Mouse (Mus musculus): Measurements from ENCODE around the gene Ctf1. TPM values are rescaled to one million over a fixed set of nuclear protein-coding genes. Genes with fewer than 3 reads are reported as not detected.
A peak's percentile ranks its signal among the peaks of the same experiment; 100 is the strongest.

The Ctf1 gene
- polyA plus RNA-seq (2015; fragmentation: Nextera tagmentation; extraction: Ambion mirVana), result 11.4 and 11.8 TPM in 2 replicates

DNA sequence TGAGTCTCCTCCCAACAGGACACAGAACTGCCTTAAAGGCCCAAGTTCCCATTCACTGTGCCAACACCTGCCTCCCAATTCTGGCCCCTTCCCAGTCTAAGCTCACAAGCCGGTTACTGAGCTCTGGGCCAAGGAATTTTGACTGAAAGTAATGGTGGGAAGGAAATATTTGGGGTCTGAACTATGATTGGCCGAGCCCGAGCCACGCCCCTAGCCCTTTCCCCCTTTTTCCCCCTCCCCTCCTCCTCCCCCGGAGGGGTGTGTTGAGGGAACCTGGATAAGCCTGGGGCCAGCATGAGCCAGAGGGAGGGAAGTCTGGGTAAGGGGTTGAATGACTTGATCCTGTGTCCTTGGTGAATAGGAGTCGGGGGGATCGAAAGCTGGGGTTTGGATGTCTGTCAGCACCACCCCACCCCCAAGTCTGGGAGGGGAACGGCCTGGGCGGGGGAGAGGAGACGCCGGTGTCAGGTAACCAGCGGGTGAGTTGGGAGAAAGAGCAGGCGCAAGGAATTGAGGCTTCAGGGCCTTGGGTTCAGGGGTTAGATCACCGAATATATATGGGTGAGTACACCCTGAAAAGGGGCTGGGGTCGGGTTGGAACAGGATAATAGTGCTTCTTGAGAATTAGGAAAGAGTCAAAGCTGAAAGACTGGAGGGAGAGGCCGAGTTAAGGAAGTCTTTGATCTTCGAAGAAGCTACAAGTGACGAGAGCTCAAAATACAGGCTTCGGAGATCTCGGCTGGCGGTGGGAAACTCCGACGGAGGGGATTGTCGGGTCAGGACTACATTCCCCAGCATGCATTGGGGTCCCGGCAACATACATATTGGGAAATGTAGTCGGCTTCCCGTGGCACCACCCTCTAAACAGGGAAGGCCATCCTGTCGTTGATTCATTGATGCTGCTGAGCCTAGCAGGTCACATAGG is at the start of gene Ctf1:
Ctf1 (plus strand) TSS at position 276 of the 925 bp plus-strand sequence.
- peak; percentile 46 for ATAC-seq (ENCODE audit: low read depth)
- H3K4me1 ChIP-seq (replicated peaks; ENCODE audit: control insufficient read depth, insufficient read depth, low read length), result peaks cover 33% of the 10 kb centered on the region
- 2% methylated on average over 27 of the region's 28 CpGs for WGBS

DNA sequence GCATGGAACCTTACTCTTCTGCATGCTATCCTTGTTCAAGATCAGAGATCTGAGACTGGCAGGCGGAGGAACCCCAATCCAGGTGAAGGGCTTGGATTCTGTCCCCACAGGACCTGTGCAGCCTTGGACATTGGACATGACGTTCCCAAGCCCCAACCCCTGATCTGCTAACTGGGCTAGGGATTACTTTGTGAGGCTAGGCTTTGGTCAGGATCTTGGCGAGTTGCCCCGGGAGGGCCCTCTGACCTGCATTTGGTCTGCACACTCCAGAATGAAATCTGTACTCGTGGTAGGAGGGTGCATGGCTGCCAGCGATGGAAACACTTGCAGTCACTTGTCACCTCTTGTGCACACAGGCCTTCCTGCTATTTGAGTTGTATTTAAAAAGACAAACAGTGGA is 49.6 kb upstream of the Ctf1 start:
- 70% methylated on average over 6 of the region's 6 CpGs for WGBS
- no peaks in the 10 kb centered on the region for H3K27me3 ChIP-seq (ENCODE audit: control insufficient read depth, insufficient read depth, low read depth, low read length)
- no peaks in the 10 kb centered on the region for H3K4me1 ChIP-seq (replicated peaks; ENCODE audit: control insufficient read depth, insufficient read depth, low read length)
- H3K4me2 ChIP-seq (ENCODE audit: low read depth, low read length), result no peak overlapping the region
- no peak overlapping the region for H3K27ac ChIP-seq (ENCODE audit: low read length)
- no peaks in the 10 kb centered on the region for H3K9me3 ChIP-seq (ENCODE audit: control insufficient read depth, low read length)
- H3K36me3 ChIP-seq (ENCODE audit: control insufficient read depth, insufficient read depth, low read length), result no peaks in the 10 kb centered on the region
- no peak for ATAC-seq (ENCODE audit: low read depth)
- H3K4me3 ChIP-seq (ENCODE audit: low read length), result no peak overlapping the region
- no peak overlapping the region for H3K9ac ChIP-seq (ENCODE audit: low read length)

More for the DNA sequence above, at the start of gene Ctf1:
- H3K4me3 ChIP-seq (ENCODE audit: low read length), result peak within 1 kb of the TSS; percentile 49
- no peaks in the 10 kb centered on the region for H3K27me3 ChIP-seq (ENCODE audit: control insufficient read depth, insufficient read depth, low read depth, low read length)
- H3K4me2 ChIP-seq (ENCODE audit: low read depth, low read length), result peak within 1 kb of the TSS; percentile 63
- H3K9me3 ChIP-seq (ENCODE audit: control insufficient read depth, low read length), result no peaks in the 10 kb centered on the region
- peak within 1 kb of the TSS; percentile 93 for H3K27ac ChIP-seq (ENCODE audit: low read length)
- peak within 1 kb of the TSS; percentile 63 for H3K9ac ChIP-seq (ENCODE audit: low read length)
- no peaks in the 10 kb centered on the region for H3K36me3 ChIP-seq (ENCODE audit: control insufficient read depth, insufficient read depth, low read length)

DNA sequence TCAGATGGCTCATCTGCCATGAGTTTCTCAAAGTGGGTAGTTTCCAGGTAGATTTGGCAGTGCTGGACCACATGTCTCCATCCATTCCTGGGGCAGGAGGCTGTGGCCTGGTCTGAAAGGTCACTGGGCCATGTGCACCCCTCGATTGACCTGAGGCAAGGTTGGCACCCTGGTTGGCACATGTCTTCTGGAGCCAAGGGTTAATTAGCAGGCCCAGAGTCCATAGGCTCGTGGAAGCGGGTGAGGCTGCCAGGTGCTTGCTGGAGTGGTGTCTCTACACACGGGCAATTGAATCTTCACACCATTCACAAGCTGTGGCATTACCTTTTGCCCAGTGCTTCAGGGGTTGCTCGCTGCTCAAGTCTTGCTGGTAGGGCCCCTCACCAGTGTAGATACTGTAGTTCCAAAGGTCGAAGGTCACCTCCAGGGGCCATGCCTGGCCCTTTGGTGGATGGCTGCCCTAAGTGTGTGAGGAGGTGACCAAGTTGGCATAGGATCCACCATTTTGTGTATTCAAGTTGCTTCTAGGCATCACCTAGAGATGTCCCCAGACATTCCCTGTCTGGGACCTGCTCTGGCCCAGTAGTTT is 46.4 kb upstream of the Ctf1 start:
- ATAC-seq (ENCODE audit: low read depth), result no peak
- Histone ChIP-seq H3K27ac (ENCODE audit: low read length) (no peak overlapping the region), H3K27me3 (ENCODE audit: control insufficient read depth, insufficient read depth, low read depth, low read length) (no peaks in the 10 kb centered on the region), H3K9me3 (ENCODE audit: control insufficient read depth, low read length) (no peaks in the 10 kb centered on the region), H3K4me3 (ENCODE audit: low read length) (no peak overlapping the region), H3K4me1 (replicated peaks; ENCODE audit: control insufficient read depth, insufficient read depth, low read length) (no peaks in the 10 kb centered on the region), H3K36me3 (ENCODE audit: control insufficient read depth, insufficient read depth, low read length) (no peaks in the 10 kb centered on the region), H3K4me2 (ENCODE audit: low read depth, low read length) (no peak overlapping the region), H3K9ac (ENCODE audit: low read length) (no peak overlapping the region)
- 90% methylated on average over 6 of the region's 6 CpGs for WGBS

GRCm38 (mm10) chr7:127666679-127667078 is 45.9 kb upstream of the Ctf1 start:
- WGBS, result 88% methylated on average over 13 of the region's 13 CpGs

DNA sequence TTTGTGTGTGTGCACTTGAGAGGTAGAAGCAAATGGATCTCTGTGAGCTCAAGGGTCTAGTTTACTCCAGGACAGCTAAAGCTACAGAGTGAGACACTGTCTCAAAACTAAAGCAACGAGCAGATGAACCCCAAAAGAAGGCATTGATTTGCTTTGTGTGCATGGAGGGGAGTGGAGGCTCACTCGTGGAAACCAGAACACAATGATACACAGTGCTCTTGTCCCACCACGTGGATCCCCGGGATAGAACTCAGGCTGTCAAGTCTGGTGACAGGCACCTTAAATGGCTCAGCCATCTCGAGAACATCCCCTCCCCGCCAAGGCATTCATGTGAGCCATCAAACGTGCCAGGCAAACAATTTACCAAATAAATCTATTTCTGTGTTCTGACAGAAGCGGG is 45.4 kb upstream of the Ctf1 start:
- 68% methylated on average over 8 of the region's 8 CpGs for WGBS
- Histone ChIP-seq H3K4me3 (ENCODE audit: low read length) (no peak overlapping the region), H3K27me3 (ENCODE audit: control insufficient read depth, insufficient read depth, low read depth, low read length) (no peaks in the 10 kb centered on the region), H3K36me3 (ENCODE audit: control insufficient read depth, insufficient read depth, low read length) (no peaks in the 10 kb centered on the region), H3K4me2 (ENCODE audit: low read depth, low read length) (no peak overlapping the region), H3K9me3 (ENCODE audit: control insufficient read depth, low read length) (no peaks in the 10 kb centered on the region), H3K4me1 (replicated peaks; ENCODE audit: control insufficient read depth, insufficient read depth, low read length) (no peaks in the 10 kb centered on the region), H3K9ac (ENCODE audit: low read length) (no peak overlapping the region), H3K27ac (ENCODE audit: low read length) (no peak overlapping the region)
- no peak for ATAC-seq (ENCODE audit: low read depth)

More at GRCm38 (mm10) chr7:127666679-127667078, 45.9 kb upstream of the Ctf1 start:
- H3K27me3 ChIP-seq (ENCODE audit: control insufficient read depth, insufficient read depth, low read depth, low read length), result no peaks in the 10 kb centered on the region
- no peaks in the 10 kb centered on the region for H3K9me3 ChIP-seq (ENCODE audit: control insufficient read depth, low read length)
- no peak overlapping the region for H3K4me3 ChIP-seq (ENCODE audit: low read length)
- H3K27ac ChIP-seq (ENCODE audit: low read length), result no peak overlapping the region
- no peaks in the 10 kb centered on the region for H3K4me1 ChIP-seq (replicated peaks; ENCODE audit: control insufficient read depth, insufficient read depth, low read length)
- no peak overlapping the region for H3K4me2 ChIP-seq (ENCODE audit: low read depth, low read length)
- H3K9ac ChIP-seq (ENCODE audit: low read length), result no peak overlapping the region
- no peak for ATAC-seq (ENCODE audit: low read depth)
- H3K36me3 ChIP-seq (ENCODE audit: control insufficient read depth, insufficient read depth, low read length), result no peaks in the 10 kb centered on the region

DNA sequence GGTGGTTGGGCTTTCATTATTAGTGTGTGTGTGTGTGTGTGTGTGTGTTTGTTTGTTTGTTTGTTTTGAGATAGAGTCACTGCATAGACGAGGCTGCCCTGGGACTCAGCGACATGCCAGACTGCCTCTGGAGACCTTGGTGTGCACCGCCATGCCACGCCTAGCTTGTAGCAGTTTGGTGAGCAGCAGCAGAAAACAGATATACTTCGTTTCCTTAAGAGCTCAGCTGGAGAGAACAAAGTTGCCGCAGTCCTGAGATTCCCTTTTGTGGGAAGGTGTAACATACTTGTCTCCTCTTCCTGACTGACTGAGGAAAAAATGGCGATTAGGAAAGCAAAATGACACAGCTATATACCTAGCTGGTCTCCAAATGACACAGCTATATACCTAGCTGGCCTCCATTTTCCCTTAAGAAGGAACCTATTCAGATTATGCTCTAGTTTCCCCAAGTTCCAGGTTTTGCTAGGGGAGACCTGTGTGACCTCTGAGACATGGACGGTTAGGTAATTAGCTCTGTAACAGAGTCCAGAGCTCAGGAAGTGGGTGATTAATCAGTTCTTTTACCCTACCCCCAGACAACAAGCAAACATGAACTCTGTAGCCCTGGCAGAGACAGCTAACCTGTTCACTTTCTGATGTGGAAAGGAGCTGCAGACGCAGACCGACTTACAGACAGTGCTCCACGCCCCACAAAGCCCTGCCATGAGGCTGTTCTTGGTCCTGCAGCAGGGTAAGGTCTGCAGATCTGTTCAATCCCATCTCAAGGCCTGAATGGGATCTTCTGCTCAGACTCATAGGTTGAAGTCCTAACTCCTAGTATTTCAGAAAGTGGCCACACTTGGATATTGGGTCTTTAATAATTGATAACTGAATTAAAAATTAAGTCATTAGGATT is 40.4 kb upstream of the Ctf1 start:
- no peak overlapping the region for H3K9ac ChIP-seq (ENCODE audit: low read length)
- H3K9me3 ChIP-seq (ENCODE audit: control insufficient read depth, low read length), result no peaks in the 10 kb centered on the region
- WGBS, result 62% methylated on average over 11 of the region's 11 CpGs
- no peak overlapping the region for H3K4me3 ChIP-seq (ENCODE audit: low read length)
- no peak overlapping the region for H3K27ac ChIP-seq (ENCODE audit: low read length)
- ATAC-seq (ENCODE audit: low read depth), result no peak
- no peaks in the 10 kb centered on the region for H3K36me3 ChIP-seq (ENCODE audit: control insufficient read depth, insufficient read depth, low read length)
- H3K4me1 ChIP-seq (replicated peaks; ENCODE audit: control insufficient read depth, insufficient read depth, low read length), result no peaks in the 10 kb centered on the region
- H3K27me3 ChIP-seq (ENCODE audit: control insufficient read depth, insufficient read depth, low read depth, low read length), result no peaks in the 10 kb centered on the region
- H3K4me2 ChIP-seq (ENCODE audit: low read depth, low read length), result no peak overlapping the region

DNA sequence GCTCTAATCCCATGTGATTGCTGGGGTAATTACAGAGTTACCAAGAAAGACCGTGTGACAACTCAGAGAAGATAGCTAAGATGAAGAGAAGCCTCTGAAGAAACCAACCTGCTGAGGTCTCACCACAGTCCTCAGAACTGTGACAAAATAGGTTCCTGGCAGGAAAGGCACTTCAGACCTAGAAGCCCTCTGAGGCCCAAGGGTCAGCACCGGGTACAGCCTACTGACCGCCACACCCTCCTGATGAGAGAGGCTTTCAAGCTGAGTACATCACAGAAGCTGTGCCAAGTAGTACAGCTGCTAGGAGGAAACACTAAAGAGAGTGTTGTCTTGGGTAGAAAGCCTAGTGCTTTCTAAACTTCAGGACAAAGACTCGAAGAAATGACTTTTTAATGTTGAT is 39.8 kb upstream of the Ctf1 start:
- no peak overlapping the region for H3K4me2 ChIP-seq (ENCODE audit: low read depth, low read length)
- H3K4me1 ChIP-seq (replicated peaks; ENCODE audit: control insufficient read depth, insufficient read depth, low read length), result no peaks in the 10 kb centered on the region
- no peak for ATAC-seq (ENCODE audit: low read depth)
- H3K4me3 ChIP-seq (ENCODE audit: low read length), result no peak overlapping the region
- H3K9ac ChIP-seq (ENCODE audit: low read length), result no peak overlapping the region
- no peaks in the 10 kb centered on the region for H3K9me3 ChIP-seq (ENCODE audit: control insufficient read depth, low read length)
- no peak overlapping the region for H3K27ac ChIP-seq (ENCODE audit: low read length)
- no peaks in the 10 kb centered on the region for H3K36me3 ChIP-seq (ENCODE audit: control insufficient read depth, insufficient read depth, low read length)
- 68% methylated on average over 4 of the region's 4 CpGs for WGBS
- no peaks in the 10 kb centered on the region for H3K27me3 ChIP-seq (ENCODE audit: control insufficient read depth, insufficient read depth, low read depth, low read length)

DNA sequence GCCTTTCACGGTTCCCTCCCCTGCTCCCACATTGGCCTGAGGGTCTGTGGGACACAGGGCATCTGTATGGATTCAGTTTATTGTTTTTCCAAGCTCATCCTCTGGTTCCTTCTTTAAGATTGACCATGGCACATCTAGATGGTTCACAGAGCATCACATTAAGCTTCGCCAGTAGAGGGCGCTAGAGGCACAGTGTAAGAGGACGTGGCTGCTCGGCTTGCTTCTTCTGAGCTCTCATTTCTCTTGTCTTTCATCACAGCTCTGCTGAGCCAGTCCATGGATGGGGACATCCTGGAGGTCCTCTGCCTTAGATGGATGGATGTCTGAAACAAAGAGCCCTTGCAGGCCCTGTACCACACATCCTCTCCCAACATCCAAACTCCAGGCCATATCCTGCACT is 37.6 kb upstream of the Ctf1 start:
- WGBS, result 4% methylated on average over 5 of the region's 5 CpGs
- no peaks in the 10 kb centered on the region for H3K9me3 ChIP-seq (ENCODE audit: control insufficient read depth, low read length)
- H3K4me3 ChIP-seq (ENCODE audit: low read length), result no peak overlapping the region
- H3K27ac ChIP-seq (ENCODE audit: low read length), result no peak overlapping the region
- H3K4me2 ChIP-seq (ENCODE audit: low read depth, low read length), result no peak overlapping the region
- peak; percentile 87 for ATAC-seq (ENCODE audit: low read depth)
- no peak overlapping the region; the same call in 1 of the 2 replicates for H3K9ac ChIP-seq (ENCODE audit: low read length)
- H3K27me3 ChIP-seq (ENCODE audit: control insufficient read depth, insufficient read depth, low read depth, low read length), result no peaks in the 10 kb centered on the region
- no peaks in the 10 kb centered on the region for H3K4me1 ChIP-seq (replicated peaks; ENCODE audit: control insufficient read depth, insufficient read depth, low read length)
- no peaks in the 10 kb centered on the region for H3K36me3 ChIP-seq (ENCODE audit: control insufficient read depth, insufficient read depth, low read length)

DNA sequence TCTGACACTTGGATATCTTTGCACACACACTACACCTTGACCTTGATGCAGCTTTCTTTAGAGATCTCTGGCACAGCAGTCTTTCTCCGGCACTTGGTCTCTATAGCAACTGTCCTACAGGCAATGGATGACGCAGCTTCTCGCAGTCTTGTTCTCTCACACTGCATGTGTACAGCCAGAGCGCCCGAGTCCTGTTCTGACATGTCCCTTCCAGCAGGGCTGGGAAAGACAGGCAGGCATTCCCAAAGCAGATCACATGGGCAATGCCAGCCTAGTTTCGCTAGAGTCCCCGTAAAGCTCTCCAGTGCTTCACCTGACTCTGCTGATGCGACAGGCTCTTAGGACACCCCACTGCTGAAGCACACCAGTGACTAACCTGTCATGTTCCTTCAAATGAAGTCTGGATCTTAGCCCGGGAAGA is 37.1 kb upstream of the Ctf1 start:
- 71% methylated on average over 9 of the region's 9 CpGs for WGBS
- ATAC-seq (ENCODE audit: low read depth), result peak; percentile 24; the same call in 1 of the 2 replicates

More for the DNA sequence above, 37.1 kb upstream of the Ctf1 start:
- Histone ChIP-seq H3K36me3 (ENCODE audit: control insufficient read depth, insufficient read depth, low read length) (no peaks in the 10 kb centered on the region), H3K4me1 (replicated peaks; ENCODE audit: control insufficient read depth, insufficient read depth, low read length) (no peaks in the 10 kb centered on the region), H3K9ac (ENCODE audit: low read length) (no peak overlapping the region), H3K4me2 (ENCODE audit: low read depth, low read length) (no peak overlapping the region), H3K27me3 (ENCODE audit: control insufficient read depth, insufficient read depth, low read depth, low read length) (no peaks in the 10 kb centered on the region), H3K9me3 (ENCODE audit: control insufficient read depth, low read length) (no peaks in the 10 kb centered on the region), H3K4me3 (ENCODE audit: low read length) (no peak overlapping the region), H3K27ac (ENCODE audit: low read length) (no peak overlapping the region)
